Mouse (Mus musculus): ENCODE measurements around the gene Stk16.

The Stk16 gene

DNA sequence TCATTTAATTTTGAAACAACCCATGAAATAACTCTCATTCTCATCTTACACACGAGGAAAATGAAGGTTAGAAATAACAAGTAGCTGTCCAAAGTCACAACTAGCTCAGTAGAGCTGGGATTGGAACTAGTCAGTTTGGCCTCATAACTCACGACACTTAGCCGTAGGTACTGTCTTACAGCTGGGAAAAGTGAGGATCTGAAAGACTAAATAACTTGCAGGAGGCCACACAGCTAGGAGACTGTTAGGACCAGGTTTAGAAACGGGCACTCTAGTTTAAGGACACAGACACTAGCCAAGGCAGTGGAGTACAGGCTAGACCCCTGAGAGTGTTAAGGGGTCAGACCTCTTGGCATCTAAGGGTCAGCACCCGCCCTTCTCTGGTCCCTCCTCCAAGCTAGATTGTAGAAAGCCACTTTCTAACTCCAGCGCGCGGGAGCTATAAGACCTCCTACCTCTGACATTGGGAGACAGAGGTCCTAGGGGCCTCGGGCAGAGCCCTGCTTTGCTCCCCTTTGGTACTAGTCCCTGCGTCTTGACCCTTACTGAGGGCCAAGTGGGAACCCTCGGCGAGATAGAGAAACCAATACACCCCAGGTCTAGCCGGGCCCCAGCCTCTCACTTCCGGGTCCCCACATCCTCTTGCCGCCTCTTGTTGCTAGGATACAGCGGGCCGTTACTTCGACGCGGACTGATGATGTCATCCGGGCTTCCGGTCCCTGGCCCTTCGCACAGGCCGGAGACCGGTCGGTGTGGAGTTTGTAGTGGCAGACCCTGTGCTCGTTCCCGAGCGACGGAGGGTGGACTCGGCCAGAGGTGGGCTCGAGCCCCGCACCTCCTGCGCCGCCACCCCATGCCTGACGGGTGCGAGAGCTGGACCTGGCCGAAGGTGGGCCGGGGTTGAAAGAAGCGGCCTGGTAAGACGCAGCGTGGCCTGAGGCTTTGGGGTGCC, at the start of gene Stk16, which contains the start of gene Glb1l:
Gene Stk16 (plus strand): TSS at position 703 of the 952 bp plus-strand sequence.
Gene Glb1l (minus strand): TSS at position 678 of the 952 bp plus-strand sequence.
- DNase-seq (ENCODE audit: low read depth, low spot score) = peak; percentile 96

DNA sequence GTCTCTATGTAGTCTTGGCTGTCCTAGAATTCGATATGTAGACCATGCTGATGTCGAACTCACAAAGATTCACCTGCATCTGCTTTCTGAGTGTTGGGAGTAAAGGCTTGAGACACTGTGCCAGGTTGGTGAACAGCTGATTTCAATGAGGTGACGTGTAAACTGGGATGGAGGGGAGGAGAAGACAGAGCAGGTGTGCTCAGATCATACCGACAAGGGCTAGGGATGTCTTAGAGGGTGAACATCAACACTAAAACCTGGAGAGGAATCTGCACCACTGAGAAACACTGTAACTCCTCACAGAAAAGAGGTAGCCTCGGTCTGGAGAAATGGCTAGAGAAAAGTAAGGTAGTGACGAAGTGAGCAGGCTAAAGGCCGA, 42.6 kb upstream of the Stk16 start:
- DNase-seq (ENCODE audit: low read depth, low spot score) = no peak

DNA sequence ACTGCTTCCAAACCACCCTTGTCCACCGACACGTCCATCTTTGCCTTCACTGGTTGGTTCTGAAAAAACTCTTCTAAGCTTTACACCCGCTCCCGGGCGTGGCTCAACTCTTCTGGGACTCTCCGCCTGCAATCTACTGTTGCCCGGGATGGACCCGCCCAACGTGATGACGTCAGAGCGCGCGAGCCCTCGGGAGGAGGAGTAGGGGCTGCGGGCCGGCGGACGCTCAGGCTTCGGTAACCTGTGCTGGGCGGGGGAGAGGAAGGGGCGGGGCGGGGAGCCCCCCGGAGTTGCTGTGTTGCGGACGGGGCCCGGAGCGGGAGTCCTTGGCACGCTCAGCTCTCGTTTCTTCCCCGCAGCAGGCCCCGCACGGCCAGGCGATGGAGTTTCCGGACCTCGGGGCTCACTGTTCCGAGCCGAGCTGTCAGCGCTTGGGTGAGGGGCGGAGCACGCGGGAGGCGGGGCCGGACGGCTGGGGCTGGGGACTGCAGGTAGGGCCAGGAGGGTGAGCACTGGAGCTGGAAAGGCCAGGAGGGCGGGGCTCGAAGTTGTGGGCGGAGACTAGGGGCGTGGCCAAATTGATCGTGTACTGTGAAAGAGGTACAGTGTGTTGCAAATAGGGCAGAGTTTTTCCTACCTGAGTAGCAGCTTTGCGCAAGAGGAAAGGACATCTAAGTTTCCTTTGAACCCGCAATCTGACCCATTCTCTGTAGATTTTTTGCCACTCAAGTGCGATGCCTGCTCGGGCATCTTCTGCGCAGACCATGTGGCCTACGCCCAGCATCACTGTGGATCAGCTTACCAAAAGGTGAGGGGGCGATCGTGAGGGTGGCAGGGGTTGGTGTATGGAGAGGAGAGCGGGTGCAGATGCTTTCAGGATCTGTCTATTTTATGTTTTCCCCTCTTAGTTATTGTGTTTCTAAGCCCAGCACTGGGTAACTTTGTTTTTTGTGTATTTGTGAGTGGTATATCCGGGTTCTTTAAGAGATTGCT, 41.9 kb upstream of the Stk16 start, which contains the start of gene Zfand2b:
Gene Zfand2b (plus strand): TSS at position 175 of the 993 bp plus-strand sequence.
- peak; percentile 92 for DNase-seq (ENCODE audit: low read depth, low spot score)

DNA sequence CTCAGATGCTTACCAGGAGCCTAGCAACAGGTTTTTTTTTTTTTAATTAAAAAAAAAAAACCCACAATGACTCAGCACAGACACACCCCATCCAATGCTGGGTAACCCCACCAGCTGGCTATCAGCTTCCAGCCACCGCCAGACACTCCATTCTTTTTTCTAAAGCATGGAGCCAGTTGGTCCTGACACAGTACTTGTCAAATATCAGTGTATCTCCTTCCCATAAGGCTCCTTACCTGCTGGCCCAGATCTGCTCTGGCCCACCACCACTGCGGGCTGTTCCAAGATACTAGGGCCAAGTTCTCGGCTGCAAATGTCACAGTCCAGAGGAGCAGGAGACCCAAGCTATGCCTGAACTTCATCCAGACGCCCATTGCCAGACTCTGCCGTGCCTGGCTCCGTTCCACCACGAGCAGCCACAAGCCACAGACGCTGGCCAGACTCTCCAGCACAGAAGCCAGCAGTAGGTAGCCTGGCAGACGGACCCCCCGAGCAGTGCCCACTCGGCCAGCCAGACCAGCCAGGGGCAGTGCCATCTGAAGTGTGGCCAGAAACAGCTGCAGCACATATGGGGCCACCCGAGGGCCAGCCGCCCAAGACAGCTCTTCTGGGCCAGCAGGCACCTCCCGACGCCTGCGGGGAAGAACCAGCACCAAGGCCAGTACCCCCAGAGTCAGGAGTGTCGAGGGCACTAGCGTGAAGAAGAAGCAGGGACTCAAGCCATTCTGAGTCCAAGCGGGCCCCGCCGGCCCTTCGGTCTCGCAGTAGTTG, 31.1 kb upstream of the Stk16 start:
- DNase-seq (ENCODE audit: low read depth, low spot score) = peak; percentile 38

DNA sequence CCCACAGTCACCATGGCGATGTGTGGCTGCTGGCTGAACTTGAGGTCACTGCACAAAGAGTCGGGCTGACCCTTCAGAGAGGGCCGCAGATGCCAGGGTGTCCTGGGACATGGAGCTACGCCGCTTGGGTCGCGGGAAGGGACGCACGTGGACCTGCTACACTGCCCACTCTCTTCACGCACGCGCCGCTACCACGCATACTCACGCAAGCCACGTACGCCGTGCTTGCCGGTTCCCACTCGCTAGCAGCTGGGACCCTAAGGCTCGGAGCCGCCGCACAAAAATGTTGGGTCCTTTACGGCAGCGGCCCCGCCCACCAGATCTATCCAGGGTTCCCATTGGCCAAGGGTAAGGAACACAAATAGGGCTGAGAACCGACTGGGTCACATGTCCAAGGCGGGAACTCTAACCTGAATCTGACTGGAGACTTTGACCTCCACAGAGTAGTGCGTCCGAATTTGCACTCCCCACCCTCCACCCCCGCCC, 30.5 kb upstream of the Stk16 start, which contains the start of gene Abcb6:
Gene Abcb6 (minus strand): TSS at position 288 of the 486 bp plus-strand sequence.
- peak; percentile 80 for DNase-seq (ENCODE audit: low read depth, low spot score)

DNA sequence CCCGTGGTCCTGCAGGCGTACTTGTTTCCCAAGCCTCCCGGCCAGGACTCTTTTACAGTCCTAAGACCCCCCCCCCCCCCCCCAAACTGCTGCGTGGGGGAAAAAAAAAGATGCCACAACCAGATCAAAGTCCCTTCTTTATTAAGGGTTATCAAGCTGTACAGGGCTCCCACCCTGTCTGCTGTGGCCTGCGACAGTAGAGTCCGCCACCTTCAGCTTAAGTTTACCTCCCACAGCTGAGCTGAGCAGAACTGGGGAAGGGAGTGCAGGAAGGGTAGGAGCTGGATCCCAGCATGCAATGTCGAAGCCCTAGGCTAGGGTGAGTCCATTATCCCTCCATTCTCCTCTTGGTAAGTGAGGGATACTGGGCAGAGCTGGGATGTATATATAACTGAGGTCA, 29.9 kb upstream of the Stk16 start:
- DNase-seq (ENCODE audit: low read depth, low spot score) = no peak

DNA sequence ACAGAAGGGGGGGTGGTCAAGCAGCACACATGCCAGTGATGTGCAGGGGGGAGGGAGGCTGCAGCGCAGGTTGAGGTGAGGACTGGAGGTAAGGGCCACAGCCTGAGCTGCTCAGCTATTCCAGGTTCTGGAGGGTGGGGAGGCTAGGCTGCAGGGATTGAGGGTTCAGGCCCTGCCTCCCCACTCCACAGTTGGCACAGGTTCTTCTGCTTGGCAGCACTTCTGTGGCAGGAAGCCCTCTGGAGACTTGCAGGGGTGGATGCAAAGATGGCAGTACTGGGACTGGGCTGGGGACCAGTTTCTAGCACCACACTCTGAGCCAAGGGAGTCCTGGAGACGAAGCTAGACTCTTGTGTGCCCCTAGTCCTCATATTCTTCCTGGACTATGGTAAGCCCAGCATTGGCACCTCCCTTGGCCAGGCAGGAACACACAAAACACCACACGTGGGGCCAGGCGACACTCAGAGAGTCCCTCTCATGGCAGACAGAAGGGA, 29.2 kb upstream of the Stk16 start:
- no peak for DNase-seq (ENCODE audit: low read depth, low spot score)

DNA sequence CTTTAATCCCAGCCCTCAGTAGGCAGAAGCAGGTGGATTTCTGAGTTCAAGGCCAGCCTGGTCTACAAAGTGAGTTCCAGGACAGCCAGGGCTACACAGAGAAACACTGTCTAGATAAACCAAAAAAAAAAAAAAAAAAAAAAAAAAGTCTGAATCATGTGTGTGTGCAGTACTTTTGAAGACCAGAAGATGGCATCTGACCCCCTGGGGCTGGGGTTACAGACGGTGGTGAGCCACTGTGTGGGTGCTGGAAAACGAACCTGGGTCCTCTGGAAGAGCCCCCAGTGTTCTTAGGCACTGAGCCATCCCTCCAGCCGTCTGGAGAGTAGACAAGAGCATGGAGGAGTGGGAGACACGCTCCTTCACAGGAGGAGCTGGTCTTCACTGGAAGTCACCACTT, 28.5 kb upstream of the Stk16 start:
- no peak for DNase-seq (ENCODE audit: low read depth, low spot score)

DNA sequence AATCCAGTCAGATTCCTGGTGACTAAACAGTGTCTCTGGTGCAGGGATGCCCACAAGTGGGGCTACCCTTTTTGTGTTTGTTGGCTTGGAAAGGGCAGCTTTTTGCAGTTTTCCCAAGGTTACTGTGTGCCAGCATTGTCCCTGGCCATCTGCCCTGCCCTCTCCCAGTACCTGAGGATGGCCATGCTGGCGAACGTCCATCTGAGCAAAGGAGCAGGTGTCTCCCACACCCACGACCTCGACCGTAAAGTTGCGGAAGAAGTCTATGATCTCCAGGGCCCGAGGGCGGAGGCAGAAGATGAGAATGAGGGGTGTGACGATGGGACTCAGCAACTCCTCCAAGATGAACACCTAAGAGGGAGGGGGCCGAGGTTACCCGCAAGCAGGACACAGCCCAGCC, 25.1 kb upstream of the Stk16 start:
- no peak for DNase-seq (ENCODE audit: low read depth, low spot score)

DNA sequence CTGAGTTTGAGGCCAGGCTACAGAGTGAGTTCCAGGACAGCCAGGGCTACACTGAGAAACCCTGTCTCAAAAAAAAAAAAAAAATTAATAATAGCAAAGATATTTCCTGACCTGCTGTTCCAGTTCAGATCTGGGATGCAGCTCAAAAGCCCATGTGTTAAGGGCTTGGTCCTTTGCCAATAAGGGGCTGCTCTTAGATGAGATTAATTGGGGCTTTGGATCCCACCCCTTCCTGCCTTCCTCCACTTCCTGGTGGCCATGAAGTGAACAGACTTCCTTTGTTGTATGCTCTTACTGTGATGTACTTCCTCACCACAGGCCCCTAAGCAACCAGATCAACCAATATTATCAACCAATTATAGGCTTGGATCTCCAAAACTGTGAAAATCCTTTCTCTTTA, 23.5 kb upstream of the Stk16 start:
- DNase-seq (ENCODE audit: low read depth, low spot score) = no peak

DNA sequence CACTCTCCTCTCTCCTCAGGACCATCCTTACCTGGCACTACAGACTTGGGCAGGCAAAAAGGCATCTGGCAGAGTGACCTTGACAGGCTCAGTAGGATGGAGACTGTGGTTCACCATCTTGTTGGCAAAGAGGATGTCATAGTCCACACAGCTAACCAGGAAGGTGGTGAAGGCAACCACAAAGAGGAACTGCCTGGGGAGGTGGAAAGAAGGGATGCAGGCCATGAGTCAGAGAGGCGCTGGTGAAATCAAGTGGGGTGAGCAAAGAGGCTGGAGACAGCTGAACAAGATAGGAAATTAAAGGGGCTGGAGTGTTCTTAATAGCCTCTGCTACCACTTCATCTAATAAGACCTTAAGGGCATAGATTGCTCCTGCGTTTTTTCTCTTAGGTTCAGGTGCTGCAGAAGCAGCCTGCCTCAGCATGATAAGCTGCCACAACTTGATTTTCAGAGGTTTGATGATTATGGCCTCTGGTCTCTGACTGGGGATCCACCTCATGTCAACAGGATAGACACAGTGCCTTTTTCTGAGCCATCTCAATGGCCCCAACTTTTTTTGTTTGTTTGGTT, 22.6 kb upstream of the Stk16 start:
- DNase-seq (ENCODE audit: low read depth, low spot score) = no peak

DNA sequence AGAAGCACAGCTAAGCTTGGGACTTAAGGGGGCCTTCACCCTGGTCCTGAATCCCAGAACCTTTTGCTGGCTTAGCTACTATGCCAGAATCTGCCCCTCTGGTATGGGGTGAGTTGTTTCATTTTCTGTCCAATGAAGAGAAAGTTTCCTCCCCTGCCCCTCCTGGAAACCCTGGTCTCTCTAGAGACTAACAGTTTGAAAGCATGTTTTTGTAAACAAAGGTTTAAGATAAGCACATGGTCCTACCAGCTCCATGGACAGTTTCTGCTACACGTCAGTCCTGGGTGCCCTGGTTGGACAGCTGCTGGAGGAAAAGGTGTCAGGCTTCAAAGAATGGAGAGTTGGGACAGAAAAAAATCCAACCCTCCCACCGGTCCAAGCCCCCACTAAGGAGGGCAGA, 20.1 kb upstream of the Stk16 start:
- no peak for DNase-seq (ENCODE audit: low read depth, low spot score)

DNA sequence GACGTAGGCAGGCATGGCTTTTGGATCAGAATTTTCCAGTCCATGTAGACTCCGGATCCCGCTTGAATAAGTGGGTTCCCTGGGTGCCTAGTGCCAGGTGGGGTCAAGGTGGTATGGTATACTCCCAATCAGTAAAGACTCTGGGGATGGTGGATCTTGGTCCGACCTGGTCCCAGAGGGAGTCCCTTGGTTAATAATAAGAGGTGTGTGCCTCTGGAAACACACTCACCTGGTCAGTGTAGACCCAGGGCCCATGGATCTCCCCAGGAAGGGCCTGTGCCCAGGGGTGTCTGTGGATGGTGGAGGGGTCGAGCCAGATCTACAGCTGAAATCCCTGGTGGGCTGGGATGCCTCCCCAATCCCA, 19.4 kb upstream of the Stk16 start:
- no peak for DNase-seq (ENCODE audit: low read depth, low spot score)

DNA sequence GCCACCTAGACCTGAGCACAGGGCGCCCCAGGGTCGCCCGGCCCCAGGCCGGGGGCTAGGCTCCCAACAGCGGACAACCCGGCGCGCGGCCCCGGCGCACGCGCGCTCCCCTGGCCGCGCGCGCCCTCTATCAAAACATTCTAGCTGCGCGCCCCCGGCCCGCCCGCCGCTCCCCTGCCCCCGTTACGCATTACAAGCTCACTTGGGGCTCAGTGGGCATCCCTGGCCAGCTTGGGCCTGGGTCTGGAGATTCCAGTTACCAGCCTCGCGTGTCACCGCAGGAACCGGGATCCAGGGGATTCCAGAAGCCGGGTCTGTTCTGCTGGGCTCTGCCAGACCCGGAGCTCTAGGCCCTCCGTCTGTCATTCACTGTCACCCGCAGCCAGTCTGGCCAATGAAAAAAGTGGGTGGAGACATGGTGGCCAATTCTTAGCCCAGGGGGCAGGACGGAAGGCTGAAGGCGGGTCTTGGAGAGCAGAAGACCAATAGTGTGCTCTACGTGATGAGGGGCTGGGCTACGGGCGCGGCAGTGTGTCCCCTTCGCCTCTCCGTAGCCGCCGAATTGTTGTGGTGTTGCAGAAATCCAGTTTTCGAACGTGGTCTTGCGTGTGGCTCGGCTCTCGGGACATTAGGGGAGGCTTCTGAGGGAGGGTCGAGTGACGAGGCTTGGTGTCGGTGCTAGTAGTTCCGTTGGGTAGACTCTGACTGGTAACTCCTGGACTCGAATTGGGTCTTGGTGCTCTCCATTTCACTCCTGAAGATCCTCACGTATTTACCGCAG, 18.8 kb upstream of the Stk16 start, which contains the start of the genes Ankzf1 and Atg9a:
Gene Ankzf1 (plus strand): TSS at position 530 of the 781 bp plus-strand sequence.
Gene Atg9a (minus strand): TSS at position 575 of the 781 bp plus-strand sequence.
- DNase-seq (ENCODE audit: low read depth, low spot score) = peak; percentile 96

DNA sequence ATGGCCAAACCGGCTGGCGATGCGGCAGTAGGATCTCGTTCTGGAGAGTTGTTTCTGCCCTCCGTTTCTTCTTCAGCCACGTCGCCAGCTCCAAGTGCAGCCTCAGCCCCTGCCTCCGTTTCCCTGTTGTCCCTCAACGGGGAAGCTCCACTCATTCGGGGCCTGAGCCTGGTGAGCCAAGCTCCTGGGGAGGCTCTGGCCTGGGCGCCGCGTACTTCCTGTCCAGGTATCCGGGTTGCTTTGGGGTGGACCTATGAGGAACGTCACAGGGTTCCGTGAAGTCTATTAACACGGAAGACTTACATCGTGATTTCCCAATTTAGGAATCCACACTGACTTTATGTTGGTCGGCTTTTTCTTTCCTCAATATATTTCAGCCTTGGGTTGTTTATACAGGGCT, 18.2 kb upstream of the Stk16 start:
- no peak for DNase-seq (ENCODE audit: low read depth, low spot score)

DNA sequence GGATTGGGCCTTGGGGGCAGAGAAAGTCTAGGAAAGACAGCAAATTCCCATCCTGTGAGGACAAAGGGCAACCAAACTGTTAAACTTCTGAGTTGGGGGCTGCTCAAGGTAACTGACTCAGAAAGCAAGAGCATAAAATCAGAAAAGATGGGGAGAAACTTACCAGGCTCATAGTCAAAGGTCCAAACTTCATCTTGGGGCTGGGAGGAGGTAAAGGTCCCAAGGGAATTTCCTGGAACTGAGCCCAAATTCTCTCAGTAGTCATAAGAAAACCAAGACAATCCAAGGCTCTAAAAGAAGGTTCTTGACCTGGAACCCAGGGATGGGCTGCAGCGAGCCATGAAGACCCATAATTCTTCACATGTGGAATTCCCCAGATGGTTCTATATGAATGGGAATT, 9.4 kb upstream of the Stk16 start:
- DNase-seq (ENCODE audit: low read depth, low spot score) = no peak

DNA sequence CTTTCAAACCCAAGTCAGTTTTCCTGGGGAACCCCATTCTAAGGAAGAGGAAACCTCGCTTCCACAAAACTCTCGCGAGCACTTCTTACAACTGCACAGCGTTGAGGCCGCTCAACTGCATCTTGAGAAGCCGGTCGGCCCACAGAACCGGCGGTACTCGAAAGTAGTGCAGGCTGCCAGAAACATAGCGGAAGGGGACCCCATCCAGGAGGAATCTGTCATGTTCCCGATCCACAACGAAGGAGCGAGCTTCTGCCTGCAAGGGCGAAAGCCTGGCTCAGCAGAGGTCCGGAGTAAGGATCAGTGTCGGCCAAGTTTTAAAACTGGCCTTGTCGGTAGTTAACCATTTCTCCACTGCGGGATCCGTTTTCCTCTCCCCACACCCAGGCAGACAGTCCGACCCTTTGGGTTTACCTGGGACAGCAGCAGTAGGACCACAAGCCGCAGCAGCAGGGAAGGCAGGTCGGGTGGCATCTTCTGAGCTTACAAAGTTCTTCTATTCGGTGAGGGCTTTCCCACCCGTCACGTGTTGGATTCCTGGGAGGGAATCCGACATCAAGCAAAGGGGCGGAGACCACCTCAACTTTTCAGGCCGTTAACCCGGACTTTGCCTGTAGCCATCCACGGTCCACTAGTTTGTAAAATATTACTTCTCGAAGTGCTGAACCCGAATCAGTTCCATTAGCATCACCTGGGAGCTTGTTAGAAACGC, 1.5 kb upstream of the Stk16 start:
- no peak for DNase-seq (ENCODE audit: low read depth, low spot score)

DNA sequence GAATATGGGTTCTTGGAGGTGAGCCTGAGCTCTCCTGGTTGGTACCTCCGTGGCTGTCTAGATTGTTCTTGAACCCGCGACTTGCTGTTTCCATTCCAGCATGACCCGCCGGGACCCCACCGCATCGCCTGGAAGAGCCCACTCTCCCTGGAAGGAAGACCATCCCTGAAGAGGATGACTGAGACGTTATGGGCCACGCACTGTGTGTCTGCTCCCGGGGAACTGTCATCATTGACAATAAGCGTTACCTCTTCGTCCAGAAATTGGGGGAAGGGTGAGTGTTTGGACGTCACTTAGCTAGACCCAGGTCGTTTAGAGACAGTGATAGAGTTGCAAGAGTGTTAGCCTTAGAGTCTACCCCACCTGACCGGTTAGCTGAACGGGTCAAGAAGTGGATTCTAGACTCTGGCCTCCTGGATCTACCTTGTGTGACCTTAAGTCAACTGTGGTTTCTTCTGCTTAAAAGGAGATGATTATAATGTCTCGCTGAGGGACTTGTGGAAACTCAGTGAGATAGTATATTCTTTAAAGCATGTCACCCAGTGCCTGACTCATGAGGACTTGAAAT, 587 bp downstream of the Stk16 start:
- DNase-seq (ENCODE audit: low read depth, low spot score) = no peak

DNA sequence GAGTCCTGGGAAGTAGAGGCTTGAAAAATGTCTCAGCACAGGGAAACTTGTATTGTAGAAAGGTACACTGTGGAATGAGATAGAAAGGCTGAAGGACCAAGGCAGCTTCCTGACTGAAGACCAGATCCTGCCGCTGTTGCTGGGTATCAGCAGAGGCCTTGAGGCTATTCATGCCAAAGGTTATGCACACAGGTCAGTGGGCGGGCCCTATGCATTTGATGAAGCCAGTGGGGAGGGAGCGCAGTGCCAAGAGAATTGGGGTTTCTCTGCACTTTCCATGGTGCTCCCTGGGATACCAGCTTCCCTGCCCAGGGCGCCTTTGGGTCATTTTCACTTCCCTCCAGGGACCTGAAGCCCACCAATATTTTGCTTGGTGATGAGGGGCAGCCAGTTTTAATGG, 1.9 kb downstream of the Stk16 start:
- DNase-seq (ENCODE audit: low read depth, low spot score) = no peak

All from skeletal muscle tissue, adult 2 months (tissue).